Mouse (Mus musculus) natural killer cell, adult 2 months (primary cell): Measurements from ENCODE around the gene Isg20l2.

Source experiments
- DNase-seq, 2 experiments: peaks; one replicate each; pipeline ENCODE4 v3.0.0; 2022; ENCODE audit warnings: low spot score in 2 of 2

Isg20l2 gene

DNA sequence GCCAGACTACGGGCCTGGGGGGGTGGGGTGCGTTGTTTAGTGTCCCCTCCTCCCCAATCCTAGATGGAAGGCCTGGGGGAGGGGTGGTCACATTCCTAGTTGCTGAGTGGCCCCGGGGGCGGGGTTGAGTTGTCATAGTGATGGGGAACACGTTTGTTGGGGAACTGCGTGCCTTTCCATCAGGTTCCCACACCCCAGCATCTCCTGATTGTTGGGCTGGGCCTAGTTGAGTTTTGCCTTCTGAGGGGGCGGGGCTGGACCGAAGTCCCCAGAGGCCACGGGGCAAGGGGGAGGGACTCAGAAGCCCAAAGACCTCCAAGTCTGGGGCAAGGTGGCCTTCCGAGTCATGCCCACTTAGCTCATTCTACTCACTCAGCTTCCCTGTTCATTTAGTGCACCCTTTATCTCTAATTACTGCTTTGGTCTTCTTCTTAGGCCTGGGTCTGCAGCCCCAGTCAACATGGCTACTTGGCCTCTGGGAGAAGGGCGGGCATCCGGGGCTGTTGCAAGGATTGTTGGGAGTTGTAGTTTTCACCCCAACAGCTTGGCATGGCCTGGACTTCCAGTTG is 19.5 kb upstream of the Isg20l2 start:
- DNase-seq, result peak in 1 of 2 experiments; percentile 22

DNA sequence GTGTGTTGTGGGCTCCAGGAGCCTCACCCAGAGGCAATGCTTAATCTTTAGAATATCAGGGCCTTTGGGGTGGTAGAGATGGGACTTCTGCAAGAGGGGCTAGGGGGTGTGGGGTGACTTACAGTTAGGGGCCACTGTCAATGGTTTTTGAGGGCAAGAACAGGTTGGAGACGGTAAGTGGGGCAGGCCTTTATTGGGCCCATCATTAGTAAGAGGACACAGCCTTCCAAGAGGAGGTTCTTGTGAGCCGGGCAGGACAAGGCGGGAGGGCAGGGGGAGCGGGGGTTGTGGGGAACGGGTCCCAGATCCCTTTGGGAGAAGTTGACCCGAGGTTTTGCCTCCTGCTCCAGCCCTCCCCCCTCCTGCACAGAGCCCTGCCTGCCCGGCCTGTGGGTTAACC is 16.6 kb upstream of the Isg20l2 start:
- no peak for DNase-seq

- no peak for DNase-seq
Measured at GRCm38 (mm10) chr3:87913891-87914290, 16.2 kb upstream of the Isg20l2 start.

DNA sequence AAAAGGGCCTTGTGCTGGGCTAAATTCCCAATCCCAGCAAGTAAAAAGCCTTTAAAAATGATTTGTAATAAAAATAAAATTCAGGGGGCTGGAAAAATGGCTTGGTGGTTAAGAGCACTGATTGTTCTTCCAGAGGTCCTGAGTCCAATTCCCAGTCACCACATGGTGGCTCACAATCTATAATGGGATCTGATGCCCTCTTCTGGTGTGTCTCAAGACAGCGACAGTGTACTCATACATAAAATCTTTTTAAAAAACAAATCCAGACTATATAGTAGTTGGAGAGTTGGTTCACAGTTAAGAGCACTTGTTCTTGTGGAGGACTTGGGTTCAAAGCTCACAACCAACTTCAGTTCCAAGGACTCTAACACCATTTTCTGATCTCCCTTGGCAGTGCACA is 13.1 kb upstream of the Isg20l2 start:
- DNase-seq, result no peak

DNA sequence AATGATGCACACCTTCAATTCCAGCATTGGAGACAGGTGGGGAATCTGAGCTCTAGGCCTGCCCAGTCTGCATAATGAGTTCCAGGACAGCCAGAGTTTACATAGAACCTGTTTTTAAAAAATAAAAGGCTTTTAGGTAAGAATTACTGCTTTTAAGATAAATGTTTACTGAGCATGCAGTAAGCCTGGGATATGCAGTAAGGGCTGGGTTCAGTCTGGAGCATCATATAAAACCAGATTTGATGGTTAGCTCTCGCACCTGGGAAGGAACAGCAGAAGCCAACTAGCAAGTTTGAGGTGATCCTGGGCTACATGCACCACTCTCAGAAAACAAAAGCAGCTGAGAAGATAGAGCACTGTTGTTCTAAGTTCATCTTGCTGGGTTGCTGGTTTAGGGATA is 11.6 kb upstream of the Isg20l2 start:
- DNase-seq, result no peak

DNA sequence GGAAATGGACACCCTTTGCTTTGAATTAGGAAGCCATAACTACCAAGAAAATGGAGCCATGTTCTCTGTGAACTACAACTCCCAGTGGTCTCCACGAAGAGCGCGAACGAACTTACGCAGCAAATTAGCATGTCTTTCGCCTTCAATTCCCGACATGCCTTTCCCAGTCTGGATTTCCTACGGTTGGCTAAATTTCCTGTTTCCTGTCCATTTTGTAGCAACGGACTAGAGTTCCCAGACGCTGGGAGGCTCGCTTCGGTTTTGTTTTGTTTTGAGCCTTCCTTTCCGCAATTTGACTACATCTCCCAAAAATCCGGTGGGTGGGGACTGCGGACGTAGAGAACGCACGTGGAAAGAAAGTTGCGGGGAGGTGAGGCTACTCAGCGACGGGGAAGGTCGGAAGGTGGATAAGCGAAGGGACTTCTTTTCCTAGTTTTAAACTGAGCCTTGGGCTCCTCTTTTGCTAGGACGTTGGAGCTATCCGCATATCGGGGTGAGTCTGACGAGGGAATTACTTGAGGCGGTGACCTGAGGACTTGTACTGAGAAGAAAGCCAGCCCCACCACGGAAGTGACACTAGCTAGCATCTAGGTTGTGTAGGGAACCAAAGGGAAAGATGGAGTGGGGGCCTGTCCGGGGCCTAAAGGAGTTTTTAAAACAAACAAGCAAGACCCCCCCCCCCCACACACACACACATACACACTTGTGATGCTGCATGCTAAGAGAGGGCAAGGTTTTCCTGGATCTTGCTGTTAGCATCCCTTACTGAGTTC is 10.6 kb upstream of the Isg20l2 start, which contains the start of gene Mrpl24:
TSS of gene Mrpl24 (plus strand) at position 171 of the 773 bp plus-strand sequence.
- peak; percentile 47 to 58 for DNase-seq

DNA sequence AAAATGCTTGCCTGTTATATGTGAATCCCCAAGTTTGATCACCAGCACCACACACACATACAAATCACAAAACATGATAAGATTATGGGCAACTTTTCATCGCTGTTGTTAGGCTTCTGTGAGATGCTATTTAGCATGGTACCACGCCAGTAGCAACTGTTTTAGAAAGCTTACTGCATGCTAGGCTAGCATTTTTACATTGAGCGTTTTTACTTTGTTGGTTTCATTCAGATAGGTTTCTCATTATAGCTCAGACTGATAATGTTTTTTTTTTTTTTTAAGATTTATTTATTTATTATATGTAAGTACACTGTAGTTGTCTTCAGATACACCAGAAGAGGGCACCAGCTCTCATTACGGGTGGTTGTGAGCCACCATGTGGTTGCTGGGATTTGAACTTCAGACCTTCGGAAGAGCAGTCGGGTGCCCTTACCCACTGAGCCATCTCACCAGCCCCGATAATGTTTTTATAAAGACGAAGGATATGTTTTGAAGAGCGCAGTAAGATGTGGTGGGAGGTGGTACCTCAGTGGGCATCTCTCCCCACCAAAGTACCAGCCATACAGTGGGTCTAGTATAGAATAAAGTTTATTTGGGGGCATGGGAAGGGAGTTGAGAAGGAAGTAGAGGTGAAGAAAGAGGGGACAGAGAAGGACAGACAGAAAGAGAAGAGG is 9.7 kb upstream of the Isg20l2 start:
- no peak for DNase-seq

DNA sequence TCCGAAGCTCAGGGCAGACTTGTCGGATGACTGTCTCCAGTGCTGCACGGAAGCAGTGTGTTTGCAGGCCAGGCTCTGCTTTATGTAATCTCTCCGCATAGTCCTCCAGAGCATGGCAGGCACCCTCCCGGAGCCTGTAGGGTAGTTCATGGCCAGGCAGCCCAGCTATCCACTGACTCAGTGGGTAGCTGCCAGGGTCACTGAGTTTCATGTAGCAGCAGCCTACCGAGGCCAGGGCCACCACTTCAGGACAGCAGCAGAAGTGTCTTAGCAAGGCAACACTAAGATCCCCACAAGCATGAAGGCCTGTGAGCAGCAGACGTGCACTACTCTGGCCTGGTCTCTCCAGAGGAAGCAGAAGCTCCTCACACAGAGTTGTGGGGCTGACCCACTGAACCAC is 5.1 kb upstream of the Isg20l2 start:
- no peak for DNase-seq

DNA sequence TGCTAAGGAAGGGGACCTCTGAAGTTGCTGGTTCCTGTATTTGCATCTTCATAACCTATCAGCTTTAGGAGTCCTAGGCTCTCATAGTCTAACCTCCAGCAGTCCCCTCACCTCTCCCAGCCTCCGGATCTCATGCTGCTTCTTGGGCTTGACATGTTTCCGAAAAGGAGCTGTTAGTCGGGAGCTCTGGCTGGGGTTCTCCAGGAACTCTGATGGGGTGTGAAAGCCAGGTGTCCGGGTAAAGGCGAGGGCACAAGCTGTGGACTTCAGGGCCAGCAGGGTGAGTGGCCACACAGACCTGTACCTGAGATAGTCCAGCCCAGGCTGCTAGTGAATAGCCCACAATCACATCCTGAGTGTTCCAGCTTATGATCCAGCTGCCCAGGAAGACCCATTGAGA is 2.7 kb upstream of the Isg20l2 start:
- no peak for DNase-seq

DNA sequence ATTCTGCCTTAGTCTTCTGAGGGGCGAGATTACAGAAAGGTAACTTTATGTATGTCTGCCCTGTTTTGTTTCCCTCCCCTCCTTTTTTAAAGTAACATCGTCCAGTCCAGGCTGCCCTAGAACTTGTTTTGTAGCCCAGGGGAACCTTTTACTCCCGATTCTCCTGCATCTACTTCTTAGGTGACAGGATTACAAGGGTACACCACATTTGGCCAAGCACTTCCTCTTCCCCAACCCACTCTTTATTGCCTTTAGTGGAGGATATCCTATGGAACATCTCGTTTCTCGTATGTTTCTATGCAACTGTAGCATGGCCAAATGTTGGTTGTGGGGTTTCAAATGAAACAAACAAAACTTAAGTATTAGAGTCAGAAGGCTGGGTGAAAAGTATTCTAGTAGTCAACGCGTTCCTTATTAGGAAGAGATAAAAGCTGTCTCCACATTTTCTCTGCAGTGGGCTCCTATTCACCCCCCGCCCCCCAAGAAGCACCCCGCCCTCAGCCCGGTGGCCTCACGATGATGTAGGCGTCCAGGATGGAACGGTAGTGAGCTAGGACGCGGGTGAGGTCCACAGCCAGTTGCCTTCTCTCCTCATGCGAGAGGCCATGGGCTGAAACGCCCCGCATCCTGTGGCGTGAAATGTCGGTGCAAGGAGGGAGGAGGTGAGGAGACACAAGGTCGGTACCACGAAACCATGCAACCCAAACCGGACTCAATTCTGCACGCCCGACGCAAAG is 605 bp upstream of the Isg20l2 start:
- no peak for DNase-seq

- no peak for DNase-seq
Measured at GRCm38 (mm10) chr3:87934026-87934425, 3.9 kb downstream of the Isg20l2 start.

GRCm38 (mm10) chr3:87934501-87934900 is 4.4 kb downstream of the Isg20l2 start:
- no peak for DNase-seq

GRCm38 (mm10) chr3:87935201-87935600 is 5.1 kb downstream of the Isg20l2 start:
- DNase-seq, result no peak

DNA sequence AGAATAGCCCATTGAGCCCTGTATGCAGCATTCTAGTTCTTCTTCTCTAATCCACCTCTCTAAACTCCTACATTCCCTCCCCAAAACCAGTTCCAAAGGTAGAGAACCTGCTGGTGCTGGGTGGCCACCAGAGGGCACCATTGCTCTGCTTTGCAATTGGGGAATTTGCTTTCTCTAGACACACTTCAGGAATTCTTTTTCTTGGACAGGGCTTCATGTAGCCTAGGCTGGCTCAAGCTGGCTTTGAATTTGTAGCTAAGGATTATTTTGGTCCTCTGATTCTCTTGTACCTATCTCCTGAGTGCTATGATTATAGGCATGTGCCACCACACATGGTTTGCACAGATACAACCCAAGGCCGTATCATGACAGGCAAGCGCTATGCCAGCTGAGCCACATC is 5.7 kb downstream of the Isg20l2 start:
- DNase-seq, result peak in 1 of 2 experiments; percentile 52

- DNase-seq, result no peak
Measured at GRCm38 (mm10) chr3:87940611-87941010, 10.5 kb downstream of the Isg20l2 start.

DNA sequence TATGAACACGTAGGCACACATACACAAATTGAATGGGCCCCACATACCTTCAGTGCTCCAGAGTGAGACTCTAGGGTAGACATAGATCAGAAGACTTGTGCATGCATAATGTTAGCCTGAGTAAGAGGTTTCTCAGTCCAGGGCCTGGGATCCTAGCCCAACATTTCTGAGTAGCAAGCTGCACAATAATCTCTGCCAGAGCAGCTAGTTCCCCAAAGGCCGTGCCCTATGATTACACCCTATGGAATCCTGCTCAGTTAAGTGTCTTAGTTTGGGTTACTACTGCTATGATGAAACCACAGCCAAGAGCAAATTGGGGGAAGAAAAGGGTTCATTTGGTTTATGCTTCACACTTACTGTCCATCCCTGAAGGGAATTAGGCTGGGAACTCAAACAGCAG is 12.4 kb downstream of the Isg20l2 start:
- no peak for DNase-seq

GRCm38 (mm10) chr3:87943586-87943985 is 13.5 kb downstream of the Isg20l2 start:
- no peak for DNase-seq

- no peak for DNase-seq
Measured at GRCm38 (mm10) chr3:87944838-87945600, 14.9 kb downstream of the Isg20l2 start.

DNA sequence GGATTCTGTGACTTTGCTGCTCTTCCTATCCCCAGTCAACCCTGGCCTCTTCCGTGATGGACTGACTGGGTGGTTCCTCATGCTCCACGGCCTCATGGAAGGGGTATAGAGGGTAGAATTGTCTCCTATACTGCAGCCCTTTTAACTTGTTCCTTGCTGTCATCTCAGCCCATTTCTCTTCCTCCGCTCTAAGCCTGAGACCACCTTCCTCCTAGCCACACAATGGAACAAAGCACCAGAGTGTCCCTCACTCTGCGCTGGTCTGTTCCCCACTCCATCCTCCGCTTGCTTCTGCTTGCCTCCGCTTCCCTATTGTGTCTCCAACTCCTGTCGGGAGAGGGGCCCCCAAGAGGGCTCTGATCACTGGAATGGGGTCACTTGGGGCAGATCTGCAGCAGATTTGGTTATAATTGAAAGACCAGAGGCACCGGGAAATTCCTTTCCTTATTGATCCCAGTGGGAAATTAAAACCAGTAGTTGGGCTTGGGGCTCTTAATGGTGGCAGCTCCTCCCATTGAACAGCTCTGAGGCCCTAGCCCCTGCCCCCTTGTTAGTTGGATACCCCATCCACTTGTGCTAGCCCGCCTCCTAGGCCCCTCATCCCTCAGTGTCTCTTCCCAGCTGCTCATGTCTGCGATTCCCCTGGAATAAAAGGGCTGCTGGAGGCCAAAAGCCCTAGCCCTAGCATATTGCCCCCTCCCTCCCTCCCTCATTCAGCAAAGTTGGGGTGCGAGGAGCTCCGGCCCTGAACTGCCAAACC is 15.8 kb downstream of the Isg20l2 start:
- no peak for DNase-seq

- DNase-seq, result no peak
Measured at GRCm38 (mm10) chr3:87946541-87946860, 16.4 kb downstream of the Isg20l2 start.
